Mouse (Mus musculus): Measurements from ENCODE around the gene Chd9. TPM values are rescaled to one million over a fixed set of nuclear protein-coding genes. Genes with fewer than 3 reads are reported as not detected.
A peak's percentile ranks its signal among the peaks of the same experiment; 100 is the strongest.

The Chd9 gene
- polyA plus RNA-seq, 1 experiment from 2014 or later: 81.4 TPM

DNA sequence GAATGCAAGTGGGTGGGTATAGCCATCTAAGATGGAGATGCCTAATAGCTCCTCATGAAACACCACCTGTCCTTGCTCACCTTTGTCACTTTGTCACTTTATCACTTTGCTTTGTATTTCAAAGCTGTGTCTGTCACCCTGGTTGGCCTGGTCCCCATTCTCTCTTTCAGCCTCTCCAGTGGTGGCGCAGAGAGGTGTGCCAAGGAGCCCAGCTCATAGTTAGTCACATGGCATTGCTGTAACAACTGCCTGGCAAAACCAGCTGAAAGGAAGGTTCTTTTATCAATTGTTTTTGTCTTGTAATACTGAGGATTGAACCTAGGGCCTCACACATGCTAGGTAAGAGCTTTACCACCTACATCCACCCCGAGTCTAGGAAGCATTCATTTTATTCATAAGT, 38.9 kb downstream of the Chd9 start:
- Histone ChIP-seq H3K36me3 (no peaks in the 10 kb centered on the region), H3K27me3 (replicated peaks) (no peaks in the 10 kb centered on the region), H3K4me2 (replicated peaks) (no peak overlapping the region), H3K27ac (no peak overlapping the region), H3K9me3 (no peaks in the 10 kb centered on the region), H3K4me1 (peaks cover 49% of the 10 kb centered on the region), H3K9ac (no peak overlapping the region), H3K4me3 (no peak overlapping the region)
- 91% methylated on average over 2 of the region's 2 CpGs for WGBS
- no peak for ATAC-seq (ENCODE audit: low FRiP score, low read depth)

DNA sequence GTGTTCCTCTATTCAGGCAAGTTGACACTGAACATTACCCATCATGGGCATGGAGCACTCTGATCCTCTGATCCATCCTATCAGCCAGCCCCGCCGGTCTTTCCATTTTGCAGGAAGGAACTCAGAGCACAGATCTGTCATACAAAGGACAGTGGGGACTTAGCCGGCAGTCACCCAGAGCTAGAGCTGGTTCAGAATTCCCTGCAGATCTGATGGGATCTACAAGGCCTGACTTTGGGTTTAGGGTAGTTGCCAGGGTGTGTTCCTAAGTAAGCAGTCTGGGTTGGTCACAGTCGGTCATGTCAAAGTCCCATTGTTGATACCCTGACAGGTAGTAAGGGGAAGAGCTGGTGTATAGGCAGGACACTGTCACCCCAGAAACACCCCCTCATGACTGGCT, 39.8 kb downstream of the Chd9 start:
- no peak overlapping the region for H3K4me3 ChIP-seq
- H3K4me1 ChIP-seq: peaks cover 43% of the 10 kb centered on the region
- H3K9ac ChIP-seq: no peak overlapping the region
- no peak for ATAC-seq (ENCODE audit: low FRiP score, low read depth)
- no peaks in the 10 kb centered on the region for H3K9me3 ChIP-seq
- H3K4me2 ChIP-seq (replicated peaks): no peak overlapping the region
- no peak overlapping the region for H3K27ac ChIP-seq
- no peaks in the 10 kb centered on the region for H3K27me3 ChIP-seq (replicated peaks)
- WGBS: 89% methylated on average over 4 of the region's 4 CpGs
- H3K36me3 ChIP-seq: no peaks in the 10 kb centered on the region

DNA sequence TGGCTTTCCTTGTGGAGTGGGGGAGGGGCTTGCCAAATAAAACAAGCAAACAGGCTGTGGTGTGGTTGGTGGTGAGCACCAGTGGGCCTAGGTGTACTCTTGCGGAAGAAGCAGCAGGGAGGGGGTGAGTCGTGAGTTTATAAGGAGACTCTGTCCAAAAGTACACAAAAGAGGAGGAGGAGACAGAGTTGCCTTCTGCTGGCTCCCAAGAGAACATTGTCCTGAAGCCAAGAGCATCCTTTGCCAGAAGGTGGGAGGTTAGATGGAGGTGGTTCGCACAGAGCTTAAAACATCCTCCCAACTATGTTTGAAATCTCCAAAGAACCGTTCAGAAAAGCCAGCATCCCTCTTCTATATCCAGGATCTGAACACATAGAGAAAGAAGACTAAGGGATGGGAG, 40.2 kb downstream of the Chd9 start:
- no peaks in the 10 kb centered on the region for H3K27me3 ChIP-seq (replicated peaks)
- H3K36me3 ChIP-seq: no peaks in the 10 kb centered on the region
- no peak overlapping the region for H3K4me3 ChIP-seq
- no peak for ATAC-seq (ENCODE audit: low FRiP score, low read depth)
- H3K9me3 ChIP-seq: no peaks in the 10 kb centered on the region
- WGBS: 78% methylated on average over 4 of the region's 4 CpGs
- peaks cover 45% of the 10 kb centered on the region for H3K4me1 ChIP-seq
- no peak overlapping the region for H3K27ac ChIP-seq
- H3K4me2 ChIP-seq (replicated peaks): no peak overlapping the region
- no peak overlapping the region for H3K9ac ChIP-seq

DNA sequence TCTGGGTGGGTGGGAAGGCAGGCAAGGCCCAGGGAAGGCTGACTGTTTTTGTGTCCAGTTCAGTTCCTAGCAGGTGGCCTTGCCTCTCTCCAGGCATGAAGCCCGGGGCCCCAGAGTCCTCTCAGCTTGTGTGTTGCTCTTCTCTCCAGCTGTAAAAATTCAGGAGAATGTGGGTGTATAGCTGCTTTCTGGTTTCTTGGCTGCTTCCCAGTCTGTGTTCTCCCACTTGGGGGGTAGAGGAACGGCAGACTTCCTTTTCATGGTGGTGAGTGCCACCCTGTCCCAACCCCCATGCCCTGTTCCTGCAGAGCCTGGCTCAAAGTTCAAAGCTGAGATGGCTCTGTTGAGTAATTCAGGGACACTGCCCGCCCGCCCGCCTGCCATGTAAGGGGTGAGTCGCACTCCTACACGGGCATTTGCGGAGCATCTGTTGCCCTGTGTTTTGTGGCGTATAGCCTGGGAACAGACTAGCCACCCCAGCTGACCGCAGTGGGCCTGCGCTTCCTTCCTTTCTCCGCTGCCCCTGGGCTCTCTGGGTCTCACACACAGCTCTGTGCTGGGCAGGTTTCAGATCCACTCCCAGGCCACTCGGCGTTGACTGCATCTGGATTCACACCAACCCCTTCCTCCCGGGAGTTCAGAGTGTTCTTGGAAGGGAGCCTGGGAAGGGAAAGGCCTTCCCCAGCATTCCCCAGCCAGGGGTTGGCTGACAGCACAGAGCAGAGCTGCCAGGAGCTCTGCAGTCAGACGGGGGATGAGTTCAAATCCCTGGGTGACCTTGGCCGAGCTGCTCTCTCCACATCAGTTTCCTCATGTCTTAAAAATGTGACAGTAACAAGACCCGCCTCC, 41.1 kb downstream of the Chd9 start:
- H3K4me2 ChIP-seq (replicated peaks): peak overlapping the region; percentile 50
- H3K27ac ChIP-seq: peak overlapping the region; percentile 77
- H3K36me3 ChIP-seq: no peaks in the 10 kb centered on the region
- H3K9me3 ChIP-seq: no peaks in the 10 kb centered on the region
- H3K9ac ChIP-seq: 0 out of 2 replicates have a peak overlapping the region, but pooled peaks have one; percentile 30
- peaks cover 45% of the 10 kb centered on the region for H3K4me1 ChIP-seq
- peak; percentile 39; the same call in 1 of the 2 replicates for ATAC-seq (ENCODE audit: low FRiP score, low read depth)
- H3K27me3 ChIP-seq (replicated peaks): no peaks in the 10 kb centered on the region
- 33% methylated on average over 18 of the region's 18 CpGs for WGBS
- H3K4me3 ChIP-seq: no peak overlapping the region

DNA sequence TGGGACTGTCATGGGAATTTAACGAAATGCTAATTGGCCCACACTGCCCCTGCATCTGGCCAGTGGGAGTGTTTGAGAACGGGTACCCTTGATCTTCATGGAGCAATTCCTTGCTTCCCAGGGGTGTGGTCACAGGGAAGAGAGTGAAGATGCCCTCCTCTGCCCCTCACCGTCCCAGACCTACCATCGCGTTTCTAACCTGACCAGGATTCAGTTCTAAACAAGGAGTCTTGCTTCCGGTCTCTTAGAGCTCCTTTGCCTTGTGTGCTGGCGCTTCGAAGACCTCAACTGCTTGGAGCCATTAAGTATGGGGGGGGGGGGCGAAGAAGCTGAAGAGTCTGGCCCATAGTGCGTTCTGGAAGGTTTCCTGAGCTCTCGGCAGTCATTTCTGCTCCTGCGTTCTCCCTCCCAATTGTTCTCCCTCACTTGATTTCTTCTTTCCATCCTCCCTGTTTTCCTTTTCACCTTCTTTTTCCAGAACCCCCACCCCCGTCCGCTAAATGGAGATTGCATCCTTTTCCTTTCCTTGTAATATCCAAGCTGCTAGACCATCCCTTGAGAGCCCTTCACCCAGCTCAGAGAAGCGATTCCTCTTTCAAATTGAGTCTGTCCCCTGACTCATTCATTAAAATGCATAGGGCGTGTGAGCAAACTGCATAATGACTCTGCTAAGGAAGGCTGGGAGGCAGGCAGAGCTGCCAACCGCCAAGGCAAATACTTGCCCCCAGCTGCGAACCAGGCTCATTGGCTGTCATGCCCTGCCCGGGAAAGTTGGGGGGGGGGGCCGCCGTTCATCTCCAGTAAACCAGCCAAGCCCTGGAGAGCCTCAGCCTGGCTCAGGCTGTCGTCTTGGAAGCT, 42.0 kb downstream of the Chd9 start:
- no peak overlapping the region for H3K4me3 ChIP-seq
- no peaks in the 10 kb centered on the region for H3K36me3 ChIP-seq
- H3K27me3 ChIP-seq (replicated peaks): no peaks in the 10 kb centered on the region
- H3K27ac ChIP-seq: peak overlapping the region; percentile 77
- 0 out of 2 replicates have a peak overlapping the region, but pooled peaks have one; percentile 30 for H3K9ac ChIP-seq
- peak overlapping the region; percentile 50 for H3K4me2 ChIP-seq (replicated peaks)
- H3K9me3 ChIP-seq: no peaks in the 10 kb centered on the region
- peaks cover 45% of the 10 kb centered on the region for H3K4me1 ChIP-seq
- peak; percentile 86 for ATAC-seq (ENCODE audit: low FRiP score, low read depth)
- WGBS: 5% methylated on average over 22 of the region's 22 CpGs

DNA sequence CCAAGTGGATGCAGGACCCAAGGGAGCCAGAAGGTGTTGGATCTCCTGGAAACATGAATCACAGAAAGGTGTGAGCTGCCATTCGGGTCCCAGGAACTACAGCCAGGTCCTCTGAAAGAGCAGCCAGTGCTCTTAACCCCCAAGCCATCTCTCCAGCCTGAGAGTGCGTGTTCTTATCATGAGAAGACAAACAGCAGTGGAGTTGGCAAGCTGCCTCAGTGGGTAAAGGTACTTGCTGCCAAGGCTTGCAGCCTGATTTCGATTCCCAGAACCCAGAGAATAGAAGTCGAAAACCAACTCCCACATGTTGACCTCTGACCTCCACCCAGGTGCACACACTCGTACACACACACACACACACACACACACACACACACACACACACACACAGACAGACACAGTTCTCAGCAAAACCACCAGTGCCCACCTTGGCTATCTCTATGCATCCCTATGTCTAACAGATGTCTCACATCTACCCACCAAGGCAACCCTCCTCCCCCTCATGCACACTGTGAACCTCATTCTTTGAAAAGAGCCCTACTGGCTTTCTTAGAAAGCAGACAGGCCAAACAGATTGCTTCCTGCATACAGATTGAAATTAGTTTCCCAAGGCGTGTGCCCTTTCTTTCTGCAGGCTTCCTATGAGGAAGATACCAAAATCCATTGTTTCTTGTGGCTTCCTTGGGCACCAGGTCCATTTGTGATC, 43.4 kb downstream of the Chd9 start:
- no peak for ATAC-seq (ENCODE audit: low FRiP score, low read depth)
- Histone ChIP-seq H3K27ac (no peak overlapping the region), H3K4me2 (replicated peaks) (no peak overlapping the region)

DNA sequence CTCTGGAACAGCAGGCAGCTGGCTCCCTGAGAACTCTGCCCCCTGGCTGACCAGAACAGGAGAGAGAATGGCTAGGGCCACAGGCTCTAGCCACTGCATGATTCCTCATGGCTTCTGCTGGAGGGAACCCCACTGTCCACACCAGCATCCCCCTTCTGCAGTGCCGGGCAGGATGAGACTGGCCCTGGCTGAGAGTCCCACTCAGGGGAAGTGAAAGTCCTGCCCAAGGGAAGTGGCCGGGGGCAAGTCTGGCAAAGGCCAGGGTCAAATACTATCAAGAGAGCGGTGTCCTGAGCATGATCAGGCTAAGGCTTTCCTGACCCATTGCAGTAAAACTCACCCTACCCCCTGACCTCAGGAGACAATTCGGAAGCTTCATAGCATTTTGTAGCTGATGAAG, 44.9 kb downstream of the Chd9 start:
- Histone ChIP-seq H3K4me3 (no peak overlapping the region), H3K27ac (no peak overlapping the region), H3K4me2 (replicated peaks) (no peak overlapping the region), H3K9me3 (no peaks in the 10 kb centered on the region), H3K27me3 (replicated peaks) (no peaks in the 10 kb centered on the region), H3K36me3 (no peaks in the 10 kb centered on the region), H3K9ac (no peak overlapping the region), H3K4me1 (peaks cover 64% of the 10 kb centered on the region)
- no peak for ATAC-seq (ENCODE audit: low FRiP score, low read depth)
- 84% methylated on average over 4 of the region's 4 CpGs for WGBS

More for the DNA sequence above, 43.4 kb downstream of the Chd9 start:
- 60% methylated on average over 6 of the region's 6 CpGs for WGBS
- Histone ChIP-seq H3K9me3 (no peaks in the 10 kb centered on the region), H3K4me1 (peaks cover 52% of the 10 kb centered on the region), H3K36me3 (no peaks in the 10 kb centered on the region), H3K27me3 (replicated peaks) (no peaks in the 10 kb centered on the region), H3K4me3 (no peak overlapping the region), H3K9ac (no peak overlapping the region)

DNA sequence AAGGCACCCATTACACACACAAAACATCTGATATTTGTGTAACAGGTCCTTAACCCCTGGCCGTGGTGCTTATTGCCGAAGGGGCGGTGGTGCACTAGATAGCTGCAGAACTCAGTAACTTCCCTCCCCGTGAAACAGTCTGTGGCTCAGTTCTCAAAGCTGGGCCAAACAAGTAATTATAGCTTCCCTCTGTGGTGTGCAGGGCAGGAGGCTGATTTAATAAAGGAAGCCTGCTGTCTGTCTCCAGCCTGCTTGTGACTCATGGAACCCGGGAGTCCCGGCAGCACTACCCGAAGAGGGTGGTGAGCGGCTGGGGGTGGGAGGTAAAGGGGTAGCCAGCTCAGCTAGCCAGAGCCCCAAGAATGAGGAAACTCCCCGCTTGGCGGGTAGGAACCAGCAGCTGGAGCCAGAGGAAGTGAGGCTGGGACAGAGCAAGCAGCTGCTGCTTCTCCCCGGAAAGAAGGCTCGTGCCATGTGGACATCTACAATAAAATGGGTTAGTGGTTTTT, 48.1 kb downstream of the Chd9 start:
- WGBS: 2% methylated on average over 12 of the region's 12 CpGs

DNA sequence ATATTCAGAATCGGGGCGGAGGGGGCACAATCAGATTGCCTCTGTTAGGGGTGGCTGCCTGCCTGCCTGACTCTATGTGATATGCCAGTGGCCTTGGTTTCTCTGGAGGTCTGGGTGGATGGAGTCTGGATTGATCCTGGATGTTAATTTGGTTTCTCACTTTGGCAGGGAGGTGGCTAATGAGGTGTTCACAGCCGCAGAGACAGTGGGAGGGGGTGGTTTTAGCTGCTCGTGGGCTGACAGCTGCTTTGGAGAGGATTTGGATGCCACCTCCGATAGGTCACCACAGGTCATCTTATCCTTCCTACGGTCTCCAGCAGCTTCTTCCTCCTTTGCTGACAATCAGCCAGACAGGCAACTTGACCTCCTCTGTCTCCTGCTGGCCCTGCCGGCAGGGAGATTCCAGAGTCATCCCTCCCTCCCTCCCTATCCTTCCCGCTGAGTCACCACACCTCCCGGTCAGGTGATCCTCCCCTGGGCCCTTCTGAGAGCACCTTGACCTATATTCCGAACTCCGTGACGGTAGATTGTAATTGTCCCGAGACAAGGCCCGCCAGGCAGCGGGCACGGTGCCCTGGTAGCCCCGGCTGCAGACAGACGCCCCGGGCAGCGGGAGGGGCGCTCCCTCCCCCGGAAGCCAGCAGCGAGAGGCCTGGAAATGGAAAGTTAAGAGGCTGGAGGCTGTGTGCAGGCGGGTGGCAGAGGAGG, 48.7 kb downstream of the Chd9 start:
- peak overlapping the region; percentile 83 for H3K4me2 ChIP-seq (replicated peaks)
- H3K27me3 ChIP-seq (replicated peaks): no peaks in the 10 kb centered on the region
- no peaks in the 10 kb centered on the region for H3K9me3 ChIP-seq
- peak overlapping the region; percentile 90 for H3K27ac ChIP-seq
- peak overlapping the region; percentile 49 for H3K9ac ChIP-seq
- WGBS: under 1% methylated on average over 24 of the region's 24 CpGs
- peaks cover 31% of the 10 kb centered on the region for H3K4me1 ChIP-seq
- ATAC-seq (ENCODE audit: low FRiP score, low read depth): peak; percentile 66
- peak overlapping the region; percentile 41 for H3K4me3 ChIP-seq
- H3K36me3 ChIP-seq: no peaks in the 10 kb centered on the region

More for the DNA sequence above, 48.1 kb downstream of the Chd9 start:
- peak overlapping the region; percentile 49 for H3K9ac ChIP-seq
- H3K27me3 ChIP-seq (replicated peaks): no peaks in the 10 kb centered on the region
- ATAC-seq (ENCODE audit: low FRiP score, low read depth): peak; percentile 62
- H3K4me2 ChIP-seq (replicated peaks): peak overlapping the region; percentile 83
- peaks cover 37% of the 10 kb centered on the region for H3K4me1 ChIP-seq
- no peaks in the 10 kb centered on the region for H3K9me3 ChIP-seq
- peak overlapping the region; percentile 90 for H3K27ac ChIP-seq
- H3K36me3 ChIP-seq: no peaks in the 10 kb centered on the region
- peak overlapping the region; percentile 41 for H3K4me3 ChIP-seq

DNA sequence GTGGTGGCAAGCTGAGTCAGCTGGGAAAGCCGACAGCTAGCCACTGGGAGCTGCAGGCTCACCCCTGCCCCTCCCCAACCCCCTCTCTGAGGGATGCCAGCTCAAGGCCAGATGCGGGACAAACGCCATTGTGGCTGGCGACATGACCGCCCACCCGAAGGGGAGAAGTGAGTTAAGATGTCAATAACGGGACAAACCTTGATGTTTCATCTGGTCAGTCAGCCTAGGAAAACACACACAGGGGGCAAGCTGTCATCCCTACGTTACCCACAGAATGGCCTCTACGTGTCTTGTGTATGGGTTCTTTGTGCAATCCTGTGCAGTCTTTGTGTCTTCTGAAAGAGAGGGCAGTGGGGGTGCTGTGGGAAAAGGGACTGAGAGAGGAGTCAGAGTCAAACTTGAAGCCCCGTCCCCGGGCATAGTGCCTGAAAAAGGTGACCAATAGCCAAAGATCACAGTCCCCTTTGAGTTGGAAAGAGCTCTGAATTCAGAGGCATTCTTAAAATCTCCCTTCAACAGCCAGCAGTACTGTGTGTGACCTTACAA, 49.4 kb downstream of the Chd9 start:
- Histone ChIP-seq H3K27me3 (replicated peaks) (no peaks in the 10 kb centered on the region), H3K9ac (peak overlapping the region; percentile 49), H3K4me3 (peak overlapping the region; percentile 41), H3K4me2 (replicated peaks) (peak overlapping the region; percentile 83), H3K36me3 (no peaks in the 10 kb centered on the region), H3K9me3 (no peaks in the 10 kb centered on the region), H3K27ac (peak overlapping the region; percentile 90), H3K4me1 (peaks cover 29% of the 10 kb centered on the region)
- under 1% methylated on average over 11 of the region's 11 CpGs for WGBS
- peak; percentile 77; the same call in 1 of the 2 replicates for ATAC-seq (ENCODE audit: low FRiP score, low read depth)

DNA sequence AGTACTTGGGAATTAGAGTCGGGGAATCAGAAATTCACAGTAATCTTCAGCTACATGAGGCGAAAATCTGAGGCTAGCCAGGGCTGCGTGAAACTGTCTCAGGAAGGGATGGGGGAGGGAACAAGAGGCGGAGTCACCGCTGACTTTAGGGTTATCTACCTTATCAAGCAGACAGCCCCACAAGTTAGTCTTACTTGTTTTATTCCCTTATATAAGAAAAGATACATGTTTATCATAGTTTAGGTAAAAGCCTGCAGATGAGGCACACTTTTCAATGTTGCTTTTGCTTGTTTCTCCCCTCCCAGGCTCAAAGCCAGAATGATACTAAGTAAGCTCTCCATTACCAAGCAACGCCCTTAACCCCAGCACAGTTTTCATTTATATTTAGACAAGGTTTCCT, 50.4 kb downstream of the Chd9 start:
- no peak for ATAC-seq (ENCODE audit: low FRiP score, low read depth)
- no peaks in the 10 kb centered on the region for H3K36me3 ChIP-seq
- H3K4me3 ChIP-seq: no peak overlapping the region
- no peak overlapping the region for H3K9ac ChIP-seq
- 74% methylated on average over 6 of the region's 6 CpGs for WGBS
- H3K4me2 ChIP-seq (replicated peaks): no peak overlapping the region
- H3K27ac ChIP-seq: no peak overlapping the region
- no peaks in the 10 kb centered on the region for H3K9me3 ChIP-seq
- no peaks in the 10 kb centered on the region for H3K27me3 ChIP-seq (replicated peaks)
- peaks cover 26% of the 10 kb centered on the region for H3K4me1 ChIP-seq

Data from neural tube, embryonic 12.5 days (tissue).